Mouse (Mus musculus): ENCODE data around the gene Dcbld1. TPM values are rescaled to one million over a fixed set of nuclear protein-coding genes. Genes with fewer than 3 reads are reported as not detected.

Dcbld1 gene
- polyA plus RNA-seq (2012; rRNA removed) = 16.9 and 21.4 TPM in 2 replicates

DNA sequence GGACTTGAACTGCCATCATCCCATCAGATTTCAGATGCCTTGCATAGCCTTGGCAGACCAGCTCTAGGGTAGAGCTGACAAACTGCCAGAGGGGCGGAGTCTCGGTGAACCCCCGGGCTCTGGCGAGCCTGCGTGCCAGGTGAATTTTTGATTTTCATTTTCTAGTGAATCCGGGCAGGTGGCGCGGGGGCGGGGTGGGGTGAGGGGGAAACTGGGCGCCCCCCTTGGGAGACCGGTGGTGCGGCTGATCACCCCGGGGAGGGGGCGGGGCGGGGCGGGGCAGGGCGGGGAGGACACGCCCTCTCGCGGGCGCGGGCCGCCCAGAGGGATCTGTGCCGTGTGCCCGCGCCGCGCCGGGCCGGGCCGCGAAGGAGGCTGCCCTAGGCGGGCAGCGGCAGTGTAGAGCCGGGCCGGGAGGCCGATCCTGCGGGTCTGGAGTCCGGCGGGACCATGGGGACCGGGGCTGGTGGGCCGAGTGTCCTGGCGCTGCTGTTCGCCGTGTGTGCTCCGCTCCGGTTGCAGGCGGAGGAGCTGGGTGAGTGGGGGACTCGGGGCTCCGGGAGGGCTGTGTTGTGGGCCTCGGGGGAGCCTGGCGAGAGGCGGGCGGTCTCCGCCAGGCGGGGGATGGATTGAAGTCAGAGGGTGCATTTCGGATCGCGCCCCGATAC, at the start of gene Dcbld1:
Gene Dcbld1 (plus strand): TSS at position 319 of the 668 bp plus-strand sequence.
- WGBS = under 1% methylated on average over 59 of the region's 60 CpGs

DNA sequence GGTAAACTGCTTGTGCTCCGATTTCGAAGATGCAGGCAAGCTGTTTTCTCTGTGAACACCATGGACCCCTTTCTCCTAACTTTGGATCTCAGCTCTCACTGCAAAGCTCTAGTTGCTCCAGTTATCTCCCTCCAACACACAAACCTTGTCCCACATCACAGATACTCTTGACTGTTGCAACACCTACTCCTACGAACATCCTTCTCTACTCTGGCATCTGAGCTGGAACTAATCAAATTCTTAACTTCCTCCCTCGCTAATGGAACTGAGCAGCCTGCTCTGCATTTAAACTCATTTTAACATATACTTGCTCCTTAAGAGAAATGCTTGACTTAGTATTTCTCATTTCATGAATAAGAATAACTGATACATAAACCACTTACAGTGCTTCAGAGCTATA, 47.5 kb upstream of the Dcbld1 start:
- DNase-seq (ENCODE audit: low read depth, low spot score) = no peak
- WGBS = 82% methylated on average over 4 of the region's 4 CpGs

More for the DNA sequence above, at the start of gene Dcbld1:
- no peak for DNase-seq (ENCODE audit: low read depth, low spot score)

DNA sequence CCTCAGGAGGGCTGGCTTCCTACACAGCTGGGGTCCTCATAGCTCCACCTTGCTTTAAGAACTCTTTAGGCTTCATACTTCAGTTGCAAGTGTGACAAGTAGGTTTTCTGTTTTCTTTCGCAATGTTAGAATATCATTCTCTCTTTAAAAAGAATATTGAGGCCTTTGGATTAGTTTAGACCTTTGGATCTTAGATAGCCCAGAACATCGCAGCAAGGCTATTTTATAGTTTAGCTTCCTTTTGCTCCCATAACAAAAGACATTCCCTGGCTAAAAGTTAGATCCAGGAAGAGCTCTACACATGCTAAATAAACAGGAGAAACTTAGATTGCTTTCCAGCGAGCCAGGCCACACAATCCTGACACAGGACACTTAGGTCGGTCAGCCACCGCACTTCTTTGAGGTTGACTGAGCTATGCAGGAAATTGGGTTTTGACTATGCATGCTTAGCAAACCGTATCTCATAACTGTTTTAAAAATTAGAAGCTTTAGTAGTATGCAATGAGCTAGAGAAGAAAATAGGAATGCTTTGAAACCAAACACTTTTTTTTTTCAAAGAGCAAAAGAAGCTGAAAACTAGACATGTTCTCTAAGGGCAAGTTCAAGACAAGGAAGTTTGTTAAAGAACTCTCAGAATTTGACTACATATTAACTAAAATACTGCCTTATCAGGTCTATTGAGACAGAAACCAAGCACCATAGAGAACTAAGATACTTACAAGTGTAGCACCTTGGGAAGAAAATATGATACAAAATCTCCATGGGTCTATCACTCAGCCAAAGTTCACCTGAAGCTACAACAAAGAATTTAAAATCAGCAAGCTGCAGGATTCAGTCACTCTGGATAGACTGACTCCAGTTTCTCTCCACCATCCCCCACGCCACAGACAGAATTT, 38.2 kb upstream of the Dcbld1 start, which contains the start of gene Ros1:
Gene Ros1 (minus strand): TSS at position 288 of the 896 bp plus-strand sequence.
- DNase-seq (ENCODE audit: low read depth, low spot score) = no peak
- 37% methylated on average over 7 of the region's 7 CpGs for WGBS

DNA sequence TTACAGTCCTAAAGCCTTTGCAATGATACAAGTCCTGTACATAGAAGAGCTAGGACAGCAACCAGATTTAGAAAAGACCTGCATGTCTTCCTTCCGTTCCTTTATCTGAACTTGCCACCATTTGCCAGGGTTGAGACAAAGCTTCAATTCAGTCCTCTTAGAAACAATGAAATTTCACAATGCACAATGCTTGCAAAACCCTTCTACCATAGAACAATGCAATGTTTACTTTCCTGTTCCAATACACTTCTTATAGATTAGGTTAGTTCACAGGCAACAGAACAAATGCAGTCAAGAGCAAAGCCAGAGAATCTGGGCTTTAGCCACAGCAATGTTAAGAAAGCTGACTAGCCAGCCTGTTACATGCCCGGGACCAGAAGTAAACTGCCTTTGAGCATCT, 29.4 kb upstream of the Dcbld1 start:
- 78% methylated on average over 2 of the region's 2 CpGs for WGBS
- DNase-seq (ENCODE audit: low read depth, low spot score) = no peak

DNA sequence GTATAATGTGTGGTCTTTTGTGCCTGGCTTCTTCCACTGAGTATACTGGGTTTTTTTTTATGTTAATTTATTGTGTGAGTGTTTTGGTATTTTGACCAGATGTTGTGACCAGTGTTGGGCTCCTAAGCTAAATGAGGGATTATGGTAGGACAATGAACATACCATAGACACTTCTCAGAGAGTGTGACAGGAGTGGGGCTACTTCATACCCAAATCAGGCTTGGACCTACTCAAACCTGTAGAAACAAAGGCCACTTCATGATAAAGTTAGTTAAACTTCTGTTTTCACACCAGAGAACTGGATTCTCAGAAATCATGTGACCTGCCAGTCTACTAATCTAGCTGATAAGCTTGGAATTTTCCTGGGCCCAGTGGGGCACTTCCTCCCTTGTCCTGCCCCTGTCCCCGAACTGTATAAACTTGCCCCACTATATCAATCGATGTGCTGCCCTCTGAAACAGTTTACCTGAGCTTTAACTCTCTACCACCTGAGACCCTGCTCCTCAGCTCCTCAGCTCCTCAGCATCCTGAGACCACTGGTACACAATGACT, 18.1 kb upstream of the Dcbld1 start:
- 38% methylated on average over 2 of the region's 2 CpGs for WGBS
- no peak for DNase-seq (ENCODE audit: low read depth, low spot score)

DNA sequence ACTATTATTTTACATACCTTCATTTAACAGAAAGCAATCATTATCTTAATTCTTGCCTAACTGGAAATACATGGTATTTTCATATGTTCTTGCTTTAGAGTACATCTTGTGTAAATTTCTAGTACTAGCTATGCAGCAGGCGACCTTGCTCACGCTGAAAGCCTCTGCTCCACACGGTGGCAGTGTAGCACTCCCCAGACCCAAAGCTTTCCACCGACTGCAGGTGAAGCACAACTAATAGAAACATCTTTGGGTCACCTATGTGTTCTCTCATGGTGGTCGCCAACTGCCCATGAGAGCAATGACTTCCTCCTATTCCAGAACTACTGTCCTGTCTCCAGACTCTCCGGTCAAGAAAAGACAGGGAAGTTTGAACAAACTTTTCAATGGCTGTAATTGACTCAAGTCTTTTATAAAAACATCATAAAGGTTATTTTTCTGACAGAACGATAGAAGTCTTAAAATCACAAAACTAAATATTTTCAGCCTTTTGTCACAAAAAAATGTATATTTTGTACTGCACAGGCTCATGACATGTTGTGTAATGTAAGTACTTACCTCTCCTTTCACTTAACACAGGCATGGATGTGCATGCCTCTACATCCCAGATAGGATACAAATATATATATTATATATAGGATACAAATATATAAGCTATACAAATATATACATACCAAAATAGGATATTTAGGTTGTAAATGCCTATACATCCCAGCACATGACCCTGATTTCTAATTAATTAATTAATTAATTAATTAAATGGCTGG, 16.4 kb upstream of the Dcbld1 start:
- no peak for DNase-seq (ENCODE audit: low read depth, low spot score)
- WGBS = 13% methylated on average over 7 of the region's 7 CpGs

DNA sequence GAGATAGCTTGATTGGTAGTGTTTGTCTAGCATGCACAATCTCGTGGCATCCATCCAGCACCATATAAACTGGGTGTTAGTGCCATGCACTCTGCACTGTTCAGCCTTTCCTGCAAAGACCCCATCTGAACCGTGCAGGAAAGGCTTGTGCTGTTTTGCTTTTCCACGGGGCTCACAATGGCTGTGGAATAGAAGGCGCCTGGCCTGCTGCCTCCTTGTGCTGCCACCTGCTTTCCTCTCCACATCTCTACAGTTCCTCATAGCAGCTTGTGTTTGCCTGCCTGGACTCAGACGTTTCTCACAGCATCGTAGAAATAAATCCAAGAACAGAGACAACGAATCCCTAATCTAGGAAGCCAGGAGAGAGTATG, 15.9 kb upstream of the Dcbld1 start:
- 13% methylated on average over 7 of the region's 7 CpGs for WGBS
- DNase-seq (ENCODE audit: low read depth, low spot score) = no peak

DNA sequence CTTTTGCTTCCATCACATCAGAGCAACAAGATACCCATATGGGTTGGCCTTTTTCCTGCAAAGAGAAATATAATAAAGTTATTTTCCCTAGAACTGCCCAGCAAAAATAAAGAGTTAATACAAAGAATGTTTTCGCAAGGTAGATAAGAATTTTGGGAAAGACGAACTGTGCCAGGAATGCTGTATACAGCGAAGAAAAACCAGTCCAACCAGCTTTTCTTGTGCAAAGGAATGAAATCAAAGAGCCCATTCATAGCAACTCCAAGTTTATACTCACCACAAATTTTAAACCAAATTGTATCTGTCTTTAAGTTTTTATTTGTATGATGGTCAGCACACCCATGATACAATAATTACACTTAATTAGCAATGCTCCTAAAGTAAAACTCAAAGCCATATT, 13.8 kb upstream of the Dcbld1 start:
- DNase-seq (ENCODE audit: low read depth, low spot score) = no peak
- 23% methylated on average over 3 of the region's 3 CpGs for WGBS

DNA sequence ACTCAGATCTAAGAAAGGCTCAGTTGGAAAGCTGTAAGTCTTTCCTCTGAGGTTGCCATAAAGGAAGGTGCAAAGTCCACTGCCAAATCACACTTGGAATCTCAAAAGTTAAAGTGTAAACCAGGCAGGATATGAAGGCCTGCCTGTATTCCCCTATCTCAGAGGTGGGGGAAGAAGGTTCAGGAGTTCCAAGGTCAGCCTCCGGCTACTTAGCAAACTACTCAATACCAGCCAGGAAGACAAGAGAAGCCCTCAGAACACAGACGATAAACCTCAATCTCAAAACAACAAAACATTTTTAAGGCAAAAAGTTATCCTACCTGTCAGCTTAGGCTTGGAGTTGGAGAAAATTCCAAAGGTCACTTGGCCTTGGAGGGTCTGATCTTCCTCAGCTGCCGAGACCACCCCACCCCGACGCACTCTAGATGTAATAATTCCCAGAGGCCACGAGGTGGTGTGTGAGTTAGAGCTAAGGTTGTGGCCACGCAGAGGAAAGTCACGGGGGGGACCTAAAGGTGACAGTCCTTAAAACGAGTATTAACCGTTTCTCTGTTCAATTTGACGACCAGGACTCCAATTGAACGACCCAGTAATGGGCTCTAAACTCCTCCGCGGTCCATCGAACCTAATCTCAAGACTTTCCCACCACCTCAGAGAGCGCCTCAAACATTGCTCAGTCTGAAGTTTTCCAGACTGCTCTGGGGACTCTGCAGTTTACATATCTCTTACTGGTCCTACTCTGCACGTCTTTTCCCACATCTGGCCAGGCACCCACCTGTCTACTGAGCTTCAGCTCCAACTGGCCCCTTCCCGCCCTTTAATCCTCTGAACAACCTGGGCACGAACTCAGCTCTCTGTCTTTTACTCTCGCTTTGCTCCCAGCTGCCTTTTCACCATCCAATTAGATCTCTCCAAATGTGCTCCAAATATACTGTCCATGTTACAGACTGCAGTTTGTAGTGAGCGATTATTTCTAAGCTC, 933 bp upstream of the Dcbld1 start:
- WGBS = 2% methylated on average over 21 of the region's 21 CpGs
- peak; percentile 86 for DNase-seq (ENCODE audit: low read depth, low spot score)

DNA sequence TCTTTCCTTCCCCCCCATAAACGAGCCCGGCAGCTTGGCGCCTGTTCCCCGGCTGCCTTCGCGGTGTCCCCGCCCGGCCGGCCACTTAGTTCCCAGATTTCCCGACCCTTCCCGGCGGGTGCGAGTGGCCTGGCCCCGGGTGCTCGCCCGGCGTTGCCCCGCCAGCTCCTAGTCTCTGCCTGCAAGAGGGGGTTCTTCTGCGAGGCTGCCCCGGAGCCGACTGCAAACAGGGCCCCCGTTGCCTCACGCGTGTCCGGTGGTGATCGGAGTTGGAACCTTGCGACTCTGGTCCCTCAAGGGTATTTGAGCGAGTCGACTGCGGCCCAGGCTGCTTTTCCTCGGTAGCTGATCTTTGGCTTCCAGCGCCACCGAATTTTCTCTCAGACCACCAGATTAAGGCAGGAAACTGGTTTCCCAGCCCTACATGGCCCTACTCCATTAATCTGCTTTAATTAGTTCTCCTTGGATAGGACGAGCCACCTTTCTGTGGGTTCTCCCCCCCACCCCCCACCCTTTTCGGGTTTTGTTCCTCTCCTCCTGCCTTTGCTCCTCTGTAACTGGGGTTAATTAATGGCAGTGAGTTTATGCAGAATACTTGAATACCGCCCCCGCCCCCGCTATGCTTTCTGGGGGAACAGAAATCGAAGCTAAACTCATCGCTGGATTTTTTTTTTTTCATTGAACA, 692 bp downstream of the Dcbld1 start:
- DNase-seq (ENCODE audit: low read depth, low spot score) = no peak
- WGBS = under 1% methylated on average over 39 of the region's 40 CpGs

DNA sequence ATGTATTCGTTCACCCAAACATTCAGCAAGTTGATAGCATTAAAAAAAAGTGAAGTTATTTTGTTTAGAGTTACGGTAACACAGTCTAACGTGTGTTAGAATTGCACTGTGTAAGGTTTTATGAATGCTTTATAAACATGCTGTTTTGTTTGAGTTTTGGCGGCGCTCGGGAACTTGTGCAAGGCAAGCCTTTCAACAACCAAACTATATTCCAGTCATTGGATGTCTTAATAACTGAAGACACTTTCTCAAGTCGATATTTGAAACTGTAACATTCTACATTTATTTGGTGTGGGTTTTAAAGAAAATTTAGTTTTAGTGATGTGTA, 1.2 kb downstream of the Dcbld1 start:
- WGBS = 3% methylated on average over 7 of the region's 7 CpGs
- DNase-seq (ENCODE audit: low read depth, low spot score) = no peak

DNA sequence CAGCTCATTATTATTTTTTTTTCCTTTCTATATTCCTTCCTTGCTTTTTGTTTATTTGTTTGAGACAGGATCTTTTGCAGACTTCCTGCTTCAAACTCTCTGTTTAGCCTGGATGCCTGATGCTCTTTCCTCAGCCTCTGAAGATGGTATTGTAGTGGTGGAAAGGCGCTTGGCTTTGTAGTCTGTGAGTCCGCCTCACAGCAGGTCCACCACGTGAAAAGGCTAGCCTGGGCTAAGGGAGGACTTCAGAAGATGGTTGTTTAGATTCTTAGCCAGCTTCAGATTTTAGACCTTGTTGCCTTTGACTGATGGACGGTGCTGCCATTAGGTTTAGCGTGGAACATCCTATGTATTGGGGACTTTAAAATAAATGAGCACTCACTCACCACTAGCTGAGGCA, 2.0 kb downstream of the Dcbld1 start:
- WGBS = 78% methylated on average over 5 of the region's 5 CpGs
- DNase-seq (ENCODE audit: low read depth, low spot score) = no peak

DNA sequence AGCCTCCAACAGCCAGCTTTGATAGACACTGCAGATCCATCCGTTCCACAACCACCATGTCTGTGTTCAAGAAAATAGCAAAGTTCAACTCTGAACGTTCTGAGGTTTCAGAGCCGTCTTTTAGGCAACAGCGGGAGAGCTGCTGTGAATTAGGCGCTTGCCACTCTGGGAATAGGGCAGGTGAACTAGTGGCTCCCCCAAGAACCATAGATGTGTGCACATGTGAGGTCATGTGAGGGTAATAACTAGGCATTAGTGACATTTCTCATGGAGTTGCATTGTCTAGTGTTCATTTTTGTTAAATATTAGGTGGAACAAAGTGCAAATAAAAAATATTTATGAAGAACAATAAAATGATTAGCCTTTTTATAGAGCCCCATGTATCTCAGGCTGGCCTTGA, 8.6 kb downstream of the Dcbld1 start:
- no peak for DNase-seq (ENCODE audit: low read depth, low spot score)
- 67% methylated on average over 5 of the region's 5 CpGs for WGBS

DNA sequence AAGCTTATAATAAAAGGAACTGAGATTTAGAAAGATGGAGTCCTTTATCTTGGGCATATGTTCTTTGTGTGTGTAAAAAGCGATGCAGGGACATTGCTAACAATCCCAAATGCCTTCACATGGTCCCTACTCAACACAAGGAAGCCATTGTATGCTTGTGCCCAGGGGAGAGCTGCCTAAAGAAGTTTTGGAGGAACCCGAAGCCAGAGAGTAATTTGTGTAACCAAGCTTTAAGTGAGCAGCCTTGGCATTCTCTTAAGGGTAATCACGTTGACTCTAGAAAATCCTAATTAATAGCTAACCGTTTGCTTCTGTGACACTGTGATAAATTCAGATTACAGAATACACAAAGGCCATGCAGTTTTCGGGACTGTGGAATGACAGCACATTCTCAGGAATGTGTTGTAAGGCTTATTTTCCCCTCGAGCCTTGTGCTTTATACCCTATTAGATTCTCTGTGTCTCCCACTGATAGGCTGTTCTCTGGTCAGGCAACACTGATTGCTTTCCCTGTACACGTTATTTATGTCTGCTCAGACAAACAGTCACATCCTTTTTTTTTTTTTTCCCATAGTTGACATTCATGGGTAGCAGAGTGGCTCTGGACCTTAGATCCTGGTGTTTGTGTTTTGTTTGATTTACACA, 9.4 kb downstream of the Dcbld1 start:
- no peak for DNase-seq (ENCODE audit: low read depth, low spot score)
- 56% methylated on average over 7 of the region's 7 CpGs for WGBS

DNA sequence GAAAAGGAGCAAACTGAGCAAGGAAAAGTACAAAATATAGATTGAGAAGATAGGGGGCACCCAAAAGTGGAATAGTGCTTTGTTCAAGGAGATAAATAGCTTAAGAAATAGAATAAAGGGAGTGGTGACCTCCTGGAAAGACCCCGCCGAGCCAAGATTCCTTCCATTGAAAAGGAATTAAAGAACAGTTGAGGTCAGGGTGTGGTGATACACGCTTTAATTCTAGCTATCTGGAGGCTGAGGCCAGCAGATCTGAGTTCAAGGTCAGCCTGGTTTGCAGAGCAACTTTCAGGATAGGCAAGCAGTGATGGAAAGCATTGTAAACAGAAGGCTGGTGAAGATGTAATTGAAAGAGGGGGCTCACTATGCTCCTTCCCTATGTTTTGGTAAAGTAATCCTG, 12.8 kb downstream of the Dcbld1 start:
- WGBS = 92% methylated on average over 3 of the region's 3 CpGs
- no peak for DNase-seq (ENCODE audit: low read depth, low spot score)

DNA sequence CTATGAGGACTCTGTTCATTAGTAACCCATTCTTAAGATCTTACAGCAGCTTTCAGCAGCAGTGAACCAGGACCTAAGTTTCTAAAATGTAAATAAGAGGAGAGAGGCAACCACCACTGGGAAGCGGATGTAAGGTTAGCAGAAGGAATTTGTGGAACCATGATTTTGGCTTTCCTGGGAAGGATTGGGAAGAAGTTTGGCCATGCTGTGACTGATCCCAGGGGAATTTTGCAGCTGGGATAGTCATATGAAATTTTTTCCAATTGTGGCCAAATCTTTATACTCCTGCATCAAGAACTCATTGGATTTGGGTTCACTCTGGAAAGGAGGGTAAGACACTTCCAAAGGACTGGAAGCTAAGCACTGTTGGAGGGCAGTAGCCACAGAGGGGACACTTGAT, 18.8 kb downstream of the Dcbld1 start:
- no peak for DNase-seq (ENCODE audit: low read depth, low spot score)
- 94% methylated on average over 1 of the region's 1 CpGs for WGBS

DNA sequence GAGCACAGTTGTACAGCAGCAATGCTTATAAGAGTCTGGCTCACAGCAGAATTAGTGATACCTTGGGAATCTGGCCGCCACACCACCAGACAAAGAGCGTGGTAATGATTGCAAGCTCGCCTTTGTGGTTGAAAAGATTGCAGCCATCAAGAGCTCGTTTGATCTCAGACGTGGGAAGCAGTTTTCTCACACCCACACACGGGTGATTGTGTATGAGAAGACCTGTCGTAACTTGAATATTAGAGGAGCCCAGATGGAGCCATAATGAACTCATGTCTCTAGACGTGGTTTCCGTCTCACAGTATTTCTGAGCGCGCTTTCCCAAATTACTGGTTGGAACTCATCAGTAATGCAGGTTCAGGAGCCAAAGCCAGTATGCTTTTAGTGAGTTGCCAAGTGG, 20.0 kb downstream of the Dcbld1 start:
- DNase-seq (ENCODE audit: low read depth, low spot score) = no peak
- 88% methylated on average over 11 of the region's 11 CpGs for WGBS

DNA sequence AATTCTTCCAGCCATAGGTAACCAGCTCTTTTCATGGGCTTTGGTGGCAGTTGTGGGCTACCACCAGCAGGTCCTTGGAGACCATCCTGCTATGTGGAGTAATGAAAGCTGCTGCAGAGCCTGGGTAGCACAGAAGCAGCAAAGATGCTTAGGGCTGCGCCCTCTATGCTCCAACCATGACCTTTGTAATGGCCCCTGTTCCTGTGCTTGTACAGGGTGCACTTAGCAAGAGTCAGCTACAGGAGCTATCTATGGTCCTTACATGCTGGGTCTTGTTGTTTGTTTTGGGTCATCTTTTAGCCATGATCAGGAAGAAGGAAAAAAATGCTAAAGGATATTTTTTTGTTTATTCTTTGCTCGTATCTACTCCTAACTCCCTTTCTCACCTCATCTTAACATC, 24.3 kb downstream of the Dcbld1 start:
- DNase-seq (ENCODE audit: low read depth, low spot score) = no peak
- WGBS = 59% methylated on average over 2 of the region's 2 CpGs
